In the genomic region with DNA sequence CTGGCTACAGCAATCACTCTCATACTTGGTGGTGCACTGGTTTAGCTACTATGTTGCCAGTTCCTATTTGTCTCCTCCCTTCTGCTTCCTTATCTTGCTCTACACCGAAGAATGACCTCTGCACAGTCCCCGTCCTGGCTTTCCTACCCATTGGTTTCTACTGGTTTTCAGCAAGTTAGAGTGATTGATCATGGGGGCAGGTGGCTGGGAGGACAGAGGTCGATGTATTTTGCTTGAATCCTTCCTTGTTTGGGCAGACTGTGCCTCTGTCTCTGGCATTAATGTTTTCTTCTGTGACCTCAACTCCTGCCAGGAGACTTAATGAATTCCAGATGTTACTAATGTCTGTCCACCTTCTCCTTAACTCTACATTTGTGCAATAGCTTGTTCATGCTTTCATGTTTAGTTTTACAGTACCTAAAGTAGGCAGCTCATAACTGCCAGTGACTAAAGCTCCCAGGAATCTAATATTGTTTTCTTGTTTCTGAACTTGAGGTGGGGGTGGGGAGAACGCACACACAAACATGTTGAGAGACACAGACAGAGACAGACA, we compare ENCODE assay signal across 23 mouse cellular contexts.
DNase-seq lines count a peak whose midpoint lies in the region; ATAC-seq lines count a peak whose summit lies in the region.
"Had no signal": no experiment of that assay in that cellular context is flagged by ENCODE, and none has a peak within 500 bp of the region (broad histone marks: within the 10 kb centered on the region; RNA-seq: fewer than 3 reads in every experiment).

No protein-coding gene starts in this region.

- WGBS in limb, embryonic 11.5 days = 18% methylated on average over 4 of the region's 4 CpGs
- 35% methylated on average over 4 of the region's 4 CpGs for WGBS in heart, embryonic 11.5 days (ENCODE audit: insufficient replicate concordance)

- no peaks in the 10 kb centered on the region for H3K36me3 ChIP-seq in limb, embryonic 11.5 days (ENCODE audit: control insufficient read depth, insufficient read depth, low read length)
- H3K36me3 ChIP-seq in heart, embryonic 11.5 days (ENCODE audit: control insufficient read depth, insufficient read depth, low read length) = no peaks in the 10 kb centered on the region
- H3K36me3 ChIP-seq: embryonic facial prominence, embryonic 13.5 days; forebrain, embryonic 10.5 days; hindbrain, embryonic 15.5 days; midbrain, embryonic 10.5 days; stomach, embryonic 15.5 days had no signal

- H3K27ac ChIP-seq in limb, embryonic 11.5 days (replicated peaks; ENCODE audit: low read depth, low read length) = 0 out of 2 replicates have a peak overlapping the region, but pooled peaks have one; percentile 8
- no peak overlapping the region for H3K27ac ChIP-seq in heart, embryonic 11.5 days (ENCODE audit: low read depth, low read length)
- H3K27ac ChIP-seq: embryonic facial prominence, embryonic 13.5 days; forebrain, embryonic 10.5 days; heart, adult 2 months; hindbrain, embryonic 15.5 days; layer of hippocampus, adult 2 months; liver, embryonic 14.5 days; midbrain, embryonic 10.5 days; stomach, embryonic 15.5 days had no signal

- H3K4me3 ChIP-seq in limb, embryonic 11.5 days (ENCODE audit: low read depth, low read length) = no peak overlapping the region
- H3K4me3 ChIP-seq in heart, embryonic 11.5 days (ENCODE audit: low read depth, low read length) = no peak overlapping the region
- H3K4me3 ChIP-seq: embryonic facial prominence, embryonic 13.5 days; forebrain, embryonic 10.5 days; heart, adult 2 months; hindbrain, embryonic 15.5 days; layer of hippocampus, adult 2 months; midbrain, embryonic 10.5 days; stomach, embryonic 15.5 days had no signal

- no peak overlapping the region for H3K9ac ChIP-seq in limb, embryonic 11.5 days (ENCODE audit: low read length)
- H3K9ac ChIP-seq in heart, embryonic 11.5 days (ENCODE audit: low read depth, low read length) = no peak overlapping the region
- H3K9ac ChIP-seq: embryonic facial prominence, embryonic 13.5 days; hindbrain, embryonic 15.5 days; liver, embryonic 14.5 days; stomach, embryonic 15.5 days had no signal

- H3K4me2 ChIP-seq in limb, embryonic 11.5 days (ENCODE audit: low read depth, severe bottlenecking) = no peak overlapping the region; the same call in 1 of the 2 replicates
- H3K4me2 ChIP-seq in heart, embryonic 11.5 days = no peak overlapping the region
- H3K4me2 ChIP-seq: embryonic facial prominence, embryonic 13.5 days; hindbrain, embryonic 15.5 days; stomach, embryonic 15.5 days had no signal

- no peaks in the 10 kb centered on the region for H3K27me3 ChIP-seq in limb, embryonic 11.5 days (ENCODE audit: control insufficient read depth, insufficient read depth, low read length)
- H3K27me3 ChIP-seq in heart, embryonic 11.5 days (ENCODE audit: control insufficient read depth, insufficient read depth, low read length) = no peaks in the 10 kb centered on the region
- H3K27me3 ChIP-seq: embryonic facial prominence, embryonic 13.5 days; hindbrain, embryonic 15.5 days; stomach, embryonic 15.5 days had no signal

- H3K4me1 ChIP-seq in limb, embryonic 11.5 days (ENCODE audit: control insufficient read depth, insufficient read depth, low read length) = peaks cover 8% of the 10 kb centered on the region
- H3K4me1 ChIP-seq in heart, embryonic 11.5 days (ENCODE audit: control insufficient read depth, insufficient read depth, low read length) = no peaks in the 10 kb centered on the region
- H3K4me1 ChIP-seq: forebrain, embryonic 10.5 days; hindbrain, embryonic 15.5 days; midbrain, embryonic 10.5 days; stomach, embryonic 15.5 days had no signal

- H3K9me3 ChIP-seq in limb, embryonic 11.5 days (ENCODE audit: control insufficient read depth, low read length) = no peaks in the 10 kb centered on the region
- H3K9me3 ChIP-seq in heart, embryonic 11.5 days (replicated peaks; ENCODE audit: control insufficient read depth, low read length) = no peaks in the 10 kb centered on the region
- H3K9me3 ChIP-seq: embryonic facial prominence, embryonic 13.5 days; forebrain, embryonic 10.5 days; hindbrain, embryonic 15.5 days; midbrain, embryonic 10.5 days; stomach, embryonic 15.5 days had no signal

- ATAC-seq in limb, embryonic 11.5 days (ENCODE audit: insufficient number of reproducible peaks, low FRiP score, low TSS enrichment, low read depth) = peak; percentile 82
- ATAC-seq in granulocyte monocyte progenitor cell, adult 5-6 weeks (replicated peaks; ENCODE audit: poor library complexity, severe bottlenecking) = no peak
- ATAC-seq in heart, embryonic 11.5 days (replicated peaks; ENCODE audit: insufficient number of reproducible peaks, low FRiP score, low TSS enrichment) = no peak
- ATAC-seq: intestine, postnatal 0 days had no signal

- DNase-seq in testis, postnatal 14 days (ENCODE audit: low spot score) = peak; percentile 2
- DNase-seq in testis, postnatal 10 days (ENCODE audit: low spot score) = no peak
- peak; percentile 52 for DNase-seq in embryo, embryonic 9.5 days (ENCODE audit: extremely low spot score)
- peak; percentile 49 for DNase-seq in limb, embryonic 11.5 days (ENCODE audit: low spot score)
- no peak for DNase-seq in urinary bladder, adult 2 months (ENCODE audit: low spot score)
- DNase-seq in liver = no peak
- DNase-seq: cerebellum, adult 9-10 months; gastrocnemius, postnatal 10 days; heart, adult 2 months; kidney, postnatal 10 days; left cerebral cortex, postnatal 4 days; lung, postnatal 10 days; thymus, postnatal 14 days had no signal

Comparison
In these comparisons a context has a peak if more than half of its experiments do, and no peak if none do; other contexts are left out.
1. DNase-seq: peak in testis, postnatal 14 days (single experiment), embryo, embryonic 9.5 days (single experiment) and limb, embryonic 11.5 days (single experiment); none in testis, postnatal 10 days (single experiment), urinary bladder, adult 2 months (single experiment) and liver (single experiment).